In genomic region chr10:40476535-40477285, GRCm38 (mm10) we compare ENCODE assay signal across 10 mouse cellular contexts.
DNase-seq lines count a peak whose midpoint lies in the region; ATAC-seq and TF ChIP-seq lines count a peak whose summit lies in the region.
"Had no signal": no experiment of that assay in that cellular context is flagged by ENCODE, and none has a peak within 500 bp of the region (broad histone marks: within the 10 kb centered on the region; RNA-seq: fewer than 3 reads in every experiment).

No protein-coding gene starts in this region.

- peaks cover 13% of the 10 kb centered on the region; the same call in 1 of the 2 replicates for H3K4me1 ChIP-seq in kidney, adult 2 months (ENCODE audit: control insufficient read depth, insufficient read depth, low read length)
- H3K4me1 ChIP-seq in kidney, embryonic 14.5 days (ENCODE audit: control insufficient read depth, insufficient read depth, low read length), result no peaks in the 10 kb centered on the region
- peaks cover 15% of the 10 kb centered on the region for H3K4me1 ChIP-seq in G1E (ENCODE audit: insufficient read depth, low read depth, low read length)
- H3K4me1 ChIP-seq in intestine, postnatal 0 days (replicated peaks; ENCODE audit: control insufficient read depth, insufficient read depth, low read length), result peaks cover 6% of the 10 kb centered on the region; the same call in 1 of the 2 replicates
- H3K4me1 ChIP-seq: hindbrain, embryonic 13.5 days; midbrain, embryonic 12.5 days had no signal

- no peak overlapping the region for H3K9ac ChIP-seq in kidney, embryonic 14.5 days (ENCODE audit: low read depth, low read length)
- no peak overlapping the region for H3K9ac ChIP-seq in intestine, postnatal 0 days (ENCODE audit: low read depth, low read length)
- H3K9ac ChIP-seq: hindbrain, embryonic 13.5 days; midbrain, embryonic 12.5 days had no signal

- H3K4me3 ChIP-seq in kidney, adult 2 months (ENCODE audit: insufficient read depth, low read depth, low read length), result no peak overlapping the region
- H3K4me3 ChIP-seq in kidney, embryonic 14.5 days (ENCODE audit: low read length), result no peak overlapping the region
- no peak overlapping the region for H3K4me3 ChIP-seq in G1E (ENCODE audit: low read depth, low read length)
- no peak overlapping the region for H3K4me3 ChIP-seq in intestine, postnatal 0 days (ENCODE audit: low read depth, low read length)
- H3K4me3 ChIP-seq: hindbrain, embryonic 13.5 days; midbrain, embryonic 12.5 days had no signal

- intact Hi-C loops in left cerebral cortex, postnatal 4 days (cut with DNase I), result no loop called here

- ATAC-seq in kidney, embryonic 14.5 days (ENCODE audit: low FRiP score, low TSS enrichment), result no peak
- ATAC-seq in G1E (ENCODE audit: extremely low read depth, insufficient number of reproducible peaks, low FRiP score, poor library complexity, severe bottlenecking), result peak; percentile 70
- peak; percentile 89 for ATAC-seq in intestine, postnatal 0 days

- H3K27ac ChIP-seq in kidney, adult 2 months (ENCODE audit: insufficient read depth, low read depth, low read length), result no peak overlapping the region
- H3K27ac ChIP-seq in kidney, embryonic 14.5 days (ENCODE audit: low read depth, low read length), result no peak overlapping the region
- H3K27ac ChIP-seq in intestine, postnatal 0 days (ENCODE audit: low read depth, low read length), result peak overlapping the region; percentile 65
- H3K27ac ChIP-seq: hindbrain, embryonic 13.5 days; midbrain, embryonic 12.5 days had no signal

- no peak for TF ChIP-seq POLR2A in kidney, adult 2 months (IDR thresholded peaks at IDR 0.05; ENCODE audit: low read depth, low read length)

- peak; percentile 56 for DNase-seq in kidney, adult 2 months
- DNase-seq in G1E (ENCODE audit: low spot score), result peak; percentile 72
- DNase-seq in monocyte, adult 2 months (ENCODE audit: low read depth in 1 of 2, low spot score in 2 of 2), result peak; percentile 51 to 57
- DNase-seq in right cerebral cortex, postnatal 14 days, result no peak
- no peak for DNase-seq in adrenal gland, adult 8-10 months
- DNase-seq in left cerebral cortex, postnatal 4 days, result no peak

- no peaks in the 10 kb centered on the region for H3K9me3 ChIP-seq in kidney, embryonic 14.5 days (ENCODE audit: control insufficient read depth, low read length)
- H3K9me3 ChIP-seq in G1E (replicated peaks), result no peaks in the 10 kb centered on the region
- H3K9me3 ChIP-seq in intestine, postnatal 0 days (ENCODE audit: control insufficient read depth), result no peaks in the 10 kb centered on the region
- H3K9me3 ChIP-seq: hindbrain, embryonic 13.5 days; midbrain, embryonic 12.5 days had no signal

- no peak for TF ChIP-seq CTCF in kidney, adult 2 months (conservative IDR thresholded peaks at IDR 0.05; ENCODE audit: insufficient read depth, insufficient read length, low read depth, low read length)
- no peak for TF ChIP-seq CTCF in G1E (IDR thresholded peaks at IDR 0.05; ENCODE audit: low read depth, low read length)
- TF ChIP-seq CTCF in intestine, postnatal 0 days (IDR thresholded peaks at IDR 0.05; ENCODE audit: low read depth), result no peak

- H3K36me3 ChIP-seq in kidney, adult 2 months (ENCODE audit: control insufficient read depth, insufficient read depth, low read length), result no peaks in the 10 kb centered on the region
- H3K36me3 ChIP-seq in kidney, embryonic 14.5 days (ENCODE audit: control insufficient read depth, insufficient read depth, low read length), result peaks cover 37% of the 10 kb centered on the region; the same call in 1 of the 2 replicates
- peaks cover 66% of the 10 kb centered on the region for H3K36me3 ChIP-seq in G1E (replicated peaks)
- H3K36me3 ChIP-seq in intestine, postnatal 0 days (ENCODE audit: control insufficient read depth, insufficient read depth), result peaks cover 8% of the 10 kb centered on the region; the same call in 1 of the 2 replicates

- WGBS in kidney, adult 2 months, result 45% methylated on average over 5 of the region's 5 CpGs
- 79% methylated on average over 5 of the region's 5 CpGs for WGBS in kidney, embryonic 14.5 days
- 43% methylated on average over 5 of the region's 5 CpGs for WGBS in intestine, postnatal 0 days

- no peak overlapping the region for H3K4me2 ChIP-seq in kidney, embryonic 14.5 days (replicated peaks; ENCODE audit: low read depth, low read length)
- H3K4me2 ChIP-seq in intestine, postnatal 0 days (replicated peaks; ENCODE audit: low read depth), result peak overlapping the region; percentile 21
- H3K4me2 ChIP-seq: hindbrain, embryonic 13.5 days; midbrain, embryonic 12.5 days had no signal

- no peaks in the 10 kb centered on the region for H3K27me3 ChIP-seq in kidney, adult 2 months (replicated peaks; ENCODE audit: control insufficient read depth, insufficient read depth, low read length)
- H3K27me3 ChIP-seq in kidney, embryonic 14.5 days (ENCODE audit: control insufficient read depth, insufficient read depth, low read length), result no peaks in the 10 kb centered on the region
- no peaks in the 10 kb centered on the region for H3K27me3 ChIP-seq in G1E (ENCODE audit: insufficient read depth, low read length)
- no peaks in the 10 kb centered on the region for H3K27me3 ChIP-seq in intestine, postnatal 0 days (replicated peaks; ENCODE audit: control insufficient read depth, insufficient read depth, low read length)
- H3K27me3 ChIP-seq: hindbrain, embryonic 13.5 days; midbrain, embryonic 12.5 days had no signal

Comparison
In these comparisons a context has a peak if more than half of its experiments do, and no peak if none do; other contexts are left out.
1. DNase-seq: peak in kidney, adult 2 months (single experiment), G1E (single experiment) and monocyte, adult 2 months (2 of 2); none in right cerebral cortex, postnatal 14 days (single experiment), adrenal gland, adult 8-10 months (single experiment) and left cerebral cortex, postnatal 4 days (single experiment).